Mouse (Mus musculus): Measurements from ENCODE around the gene Slc44a5.

- TF ChIP-seq POLR2A (IDR thresholded peaks at IDR 0.05; ENCODE audit: insufficient read depth, low read depth, low read length) (no peak), EP300 (IDR thresholded peaks at IDR 0.05; ENCODE audit: insufficient read depth, low read depth, low read length) (no peak), CTCF (IDR thresholded peaks at IDR 0.05) (no peak)
Measured at GRCm38 (mm10) chr3:154215309-154215708, 242.1 kb downstream of the Slc44a5 start.
